In genomic region chr19:10757125-10757524, GRCm38 (mm10) we compare ENCODE assay signal across 22 mouse cellular contexts. TPM values are rescaled to one million over a fixed set of nuclear protein-coding genes. Genes with fewer than 3 reads are reported as not detected.
A peak's percentile ranks its signal among the peaks of the same experiment; 100 is the strongest.
DNase-seq lines count a peak whose midpoint lies in the region; ATAC-seq and TF ChIP-seq lines count a peak whose summit lies in the region.
"Had no signal": no experiment of that assay in that cellular context is flagged by ENCODE, and none has a peak within 500 bp of the region (broad histone marks: within the 10 kb centered on the region; RNA-seq: fewer than 3 reads in every experiment).

No protein-coding gene starts in this region.

- H3K9me3 ChIP-seq in kidney, postnatal 0 days (replicated peaks; ENCODE audit: low read length): no peaks in the 10 kb centered on the region
- no peaks in the 10 kb centered on the region for H3K9me3 ChIP-seq in embryonic facial prominence, embryonic 10.5 days
- H3K9me3 ChIP-seq: heart, embryonic 10.5 days; intestine, embryonic 15.5 days; midbrain, embryonic 12.5 days; neural tube, embryonic 12.5 days had no signal

- TF ChIP-seq CTCF in kidney, postnatal 0 days (IDR thresholded peaks at IDR 0.05; ENCODE audit: low read depth): no peak

- H3K27me3 ChIP-seq in kidney, postnatal 0 days (ENCODE audit: insufficient read depth, low read length): no peaks in the 10 kb centered on the region
- no peaks in the 10 kb centered on the region for H3K27me3 ChIP-seq in embryonic facial prominence, embryonic 10.5 days (replicated peaks; ENCODE audit: low read depth, poor library complexity, severe bottlenecking)
- H3K27me3 ChIP-seq: intestine, embryonic 15.5 days; midbrain, embryonic 12.5 days; neural tube, embryonic 12.5 days had no signal

- H3K36me3 ChIP-seq in kidney, postnatal 0 days (ENCODE audit: insufficient read depth, low read length): no peaks in the 10 kb centered on the region
- no peaks in the 10 kb centered on the region for H3K36me3 ChIP-seq in embryonic facial prominence, embryonic 10.5 days (replicated peaks)
- H3K36me3 ChIP-seq: heart, embryonic 10.5 days; intestine, embryonic 15.5 days; midbrain, embryonic 12.5 days; neural tube, embryonic 12.5 days had no signal

- ATAC-seq in kidney, postnatal 0 days (replicated peaks; ENCODE audit: low FRiP score, low read depth): 0 out of 2 replicates have a peak, but pooled peaks have one; percentile 29
- peak; percentile 82 for ATAC-seq in CD4-positive, CD25-positive, alpha-beta regulatory T cell, adult 4 months
- peak; percentile 78 for ATAC-seq in inflammation-experienced regulatory T-cells, adult 6 months
- ATAC-seq: intestine, embryonic 15.5 days; lung, postnatal 0 days had no signal

- H3K4me3 ChIP-seq in kidney, postnatal 0 days (replicated peaks; ENCODE audit: low read depth, low read length): no peak overlapping the region
- H3K4me3 ChIP-seq in embryonic facial prominence, embryonic 10.5 days: no peak overlapping the region
- H3K4me3 ChIP-seq: heart, embryonic 10.5 days; intestine, embryonic 15.5 days; layer of hippocampus, adult 2 months; midbrain, embryonic 12.5 days; neural tube, embryonic 12.5 days had no signal

- no peaks in the 10 kb centered on the region for H3K4me1 ChIP-seq in kidney, postnatal 0 days (replicated peaks; ENCODE audit: insufficient read depth, low read length)
- H3K4me1 ChIP-seq in embryonic facial prominence, embryonic 10.5 days: 0 out of 2 replicates have a peak, but pooled peaks cover 6% of the 10 kb centered on the region
- H3K4me1 ChIP-seq: midbrain, embryonic 12.5 days had no signal

- H3K27ac ChIP-seq in kidney, postnatal 0 days: no peak overlapping the region
- no peak overlapping the region for H3K27ac ChIP-seq in embryonic facial prominence, embryonic 10.5 days (replicated peaks)
- H3K27ac ChIP-seq: heart, embryonic 10.5 days; hindbrain, embryonic 14.5 days; intestine, embryonic 15.5 days; layer of hippocampus, adult 2 months; midbrain, embryonic 12.5 days; neural tube, embryonic 12.5 days had no signal

- no peak overlapping the region for H3K9ac ChIP-seq in kidney, postnatal 0 days (ENCODE audit: low read depth, low read length)
- H3K9ac ChIP-seq: hindbrain, embryonic 14.5 days; intestine, embryonic 15.5 days; midbrain, embryonic 12.5 days; neural tube, embryonic 12.5 days had no signal

- no peak overlapping the region for H3K4me2 ChIP-seq in kidney, postnatal 0 days (ENCODE audit: low read length)
- H3K4me2 ChIP-seq: hindbrain, embryonic 14.5 days; intestine, embryonic 15.5 days; midbrain, embryonic 12.5 days; neural tube, embryonic 12.5 days had no signal

- no peak for DNase-seq in kidney, postnatal 0 days (ENCODE audit: low spot score)
- no peak for DNase-seq in kidney, postnatal 36 days
- peak; percentile 70 for DNase-seq in CD4-positive helper T cell, adult 2 months (ENCODE audit: low read depth, low spot score)
- no peak for DNase-seq in embryonic facial prominence, embryonic 10.5 days (ENCODE audit: low spot score)
- no peak for DNase-seq in urinary bladder, postnatal 25 days (ENCODE audit: low spot score)
- DNase-seq: B cell, adult 2 months; heart, postnatal 4 days; kidney, adult 8-10 months; kidney, postnatal 14 days; liver; right cerebral cortex, postnatal 14 days; thymus, postnatal 25 days had no signal

RNA-seq across cellular contexts. Expression of gene Cd5, which starts 18.3 kb away (rescaled TPM):
- polyA plus RNA-seq in kidney, postnatal 0 days (2015; fragmentation: Nextera tagmentation; extraction: Ambion mirVana): 0.11 and 0.23 TPM in 2 replicates
- polyA plus RNA-seq in CD4-positive, CD25-positive, alpha-beta regulatory T cell, adult 4 months (2017; shearing (Covaris generic)): 100 to 1,000 TPM; 449 to 646 TPM
- polyA plus RNA-seq in inflammation-experienced regulatory T-cells, adult 6 months (2017; shearing (Covaris generic)): 100 to 1,000 TPM; 355 to 487 (median 480) TPM
- 0.15 and 0.19 TPM in 2 replicates for polyA plus RNA-seq in embryonic facial prominence, embryonic 10.5 days (2016; fragmentation: Nextera tagmentation; extraction: Ambion mirVana)
- polyA plus RNA-seq: liver, embryonic 16.5 days had no signal

Comparison
In these comparisons a context has a peak if more than half of its experiments do, and no peak if none do; other contexts are left out.
1. ATAC-seq: peak in every context shown above with its lines; median percentile 82 in CD4-positive, CD25-positive, alpha-beta regulatory T cell, adult 4 months; 78 in inflammation-experienced regulatory T-cells, adult 6 months; 29 in kidney, postnatal 0 days.
2. RNA of gene Cd5, which starts 18.3 kb away (polyA plus RNA-seq): 449 to 646 TPM in CD4-positive, CD25-positive, alpha-beta regulatory T cell, adult 4 months and 355 to 487 TPM in inflammation-experienced regulatory T-cells, adult 6 months; 0.15 to 0.19 TPM in embryonic facial prominence, embryonic 10.5 days and 0.11 to 0.23 TPM in kidney, postnatal 0 days; every median in the first group is over 100 times any median in the second.